Mouse (Mus musculus): ENCODE data around the gene Tmem45a.
A peak's percentile ranks its signal among the peaks of the same experiment; 100 is the strongest.
"Not testable (repeated sequence)": the region's sequence is repeated elsewhere in the genome, so short reads cannot be mapped to it uniquely, and the experiment has no call there.

Tmem45a gene

GRCm38 (mm10) chr16:56885824-56886615 lies at the start of gene Tmem45a:
Tmem45a (minus strand) TSS chr16:56886166.
- peak; percentile 74 to 84 for DNase-seq

- no peak for DNase-seq
These were observed 42.1 kb upstream of the Tmem45a start, which contains the start of gene Lnp1 for GRCm38 (mm10) chr16:56928023-56928422. Lnp1 (minus strand) TSS chr16:56928061.

- DNase-seq: peak; percentile 1 to 24
These were observed 34.2 kb upstream of the Tmem45a start for GRCm38 (mm10) chr16:56920102-56920657.

DNA sequence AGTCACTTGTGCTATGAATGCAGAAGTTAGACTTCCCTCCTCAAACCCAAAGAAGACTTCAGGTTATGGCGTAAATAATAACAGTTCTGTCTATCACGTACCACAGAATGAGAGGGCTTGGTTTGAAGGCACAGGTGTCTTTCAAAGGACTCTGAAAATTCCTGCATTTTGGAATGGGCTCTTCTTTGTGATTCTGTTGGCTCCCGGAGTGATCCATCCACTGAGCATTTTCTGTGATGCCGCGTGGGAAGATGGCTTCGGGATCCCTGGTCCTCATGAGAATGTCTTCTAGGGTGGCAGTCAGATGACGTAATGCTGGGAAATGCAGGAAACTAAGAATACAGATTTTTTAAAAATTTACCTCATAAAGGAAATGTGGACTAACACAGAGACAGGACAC lies 31.3 kb upstream of the Tmem45a start:
- DNase-seq: no peak

DNA sequence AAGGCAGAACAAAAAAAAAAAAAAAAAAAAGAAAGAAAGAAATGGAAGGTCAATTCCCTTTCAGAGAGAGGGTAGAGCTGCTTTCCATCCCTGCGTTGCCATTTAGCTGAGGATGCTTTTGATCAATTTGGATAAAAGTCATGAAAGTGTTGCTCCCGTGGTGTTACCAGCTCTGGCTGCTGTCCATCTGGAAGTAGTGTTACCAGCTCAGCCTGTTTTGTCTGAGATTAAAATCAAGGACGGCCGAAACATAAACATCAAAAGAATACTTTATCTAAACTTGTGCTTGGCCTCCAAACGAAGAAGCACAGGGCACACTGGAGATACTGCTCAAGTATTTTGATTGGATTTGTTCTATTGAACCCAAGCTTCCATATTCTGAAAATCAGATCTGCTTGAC lies 23.0 kb upstream of the Tmem45a start:
- no peak for DNase-seq

- DNase-seq: not testable (repeated sequence)
These were observed 16.2 kb upstream of the Tmem45a start for GRCm38 (mm10) chr16:56902206-56902605.

DNA sequence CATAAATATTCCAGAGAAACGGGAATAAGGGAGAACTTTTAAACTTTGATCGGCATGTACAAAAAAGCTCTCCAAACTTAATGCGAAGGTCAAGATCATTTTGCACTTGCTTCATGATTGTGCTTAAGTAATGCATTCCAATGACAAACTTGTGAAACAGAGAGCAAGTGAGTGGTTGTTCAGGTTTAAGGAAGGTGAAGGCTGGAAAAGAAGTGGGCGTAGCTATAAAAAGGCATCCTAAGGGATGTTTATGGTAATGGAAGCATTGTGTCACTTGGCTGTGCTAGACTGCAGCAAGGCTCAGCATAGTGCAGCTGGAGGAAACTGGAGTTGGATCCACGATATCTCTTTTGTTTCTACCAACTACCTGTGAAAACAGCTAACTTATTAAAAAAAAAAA lies 5.6 kb upstream of the Tmem45a start:
- no peak for DNase-seq

- no peak for DNase-seq
These were observed 700 bp upstream of the Tmem45a start for GRCm38 (mm10) chr16:56886616-56887116.

DNA sequence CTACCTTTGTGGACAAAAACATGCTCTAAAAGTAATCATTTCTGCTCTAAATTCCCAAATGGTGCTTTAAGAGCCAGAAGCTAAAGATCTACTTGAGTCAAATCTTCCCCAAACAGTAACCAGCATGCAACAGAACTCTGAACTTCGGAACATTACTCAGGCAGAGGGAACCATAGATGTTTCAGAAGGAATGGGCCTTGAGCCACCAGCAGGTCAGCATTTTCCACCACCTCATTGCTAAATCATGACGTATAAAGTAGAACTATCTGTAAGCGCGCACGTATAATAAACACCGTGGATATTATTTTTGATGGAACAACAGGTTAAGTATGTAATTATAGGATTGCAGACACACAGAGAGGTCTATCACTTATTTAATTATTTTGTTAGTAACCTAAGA lies 1.2 kb downstream of the Tmem45a start:
- DNase-seq: peak in 1 of 2 experiments; percentile 8

- DNase-seq: no peak
These were observed 12.6 kb downstream of the Tmem45a start for GRCm38 (mm10) chr16:56873410-56873809.

DNA sequence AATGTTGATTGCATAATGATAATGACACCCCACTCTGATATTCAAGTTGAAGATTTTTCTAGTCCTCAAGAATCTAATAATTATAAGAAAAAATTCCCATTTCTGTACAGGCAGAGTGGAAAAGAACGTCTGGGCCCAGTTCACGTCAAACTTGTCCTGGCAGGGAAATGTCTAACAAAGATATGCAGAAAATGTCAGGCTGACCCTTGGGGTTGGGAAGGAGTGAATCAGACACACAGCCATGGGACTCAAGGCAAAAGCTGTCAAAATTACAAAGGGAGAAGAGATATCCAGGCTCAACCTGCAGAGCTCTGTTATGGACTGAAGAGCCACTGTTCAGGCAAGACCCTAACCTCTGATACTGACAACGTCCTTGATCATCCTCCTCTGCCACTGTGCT lies 15.5 kb downstream of the Tmem45a start:
- peak in 1 of 2 experiments; percentile 6 for DNase-seq

DNA sequence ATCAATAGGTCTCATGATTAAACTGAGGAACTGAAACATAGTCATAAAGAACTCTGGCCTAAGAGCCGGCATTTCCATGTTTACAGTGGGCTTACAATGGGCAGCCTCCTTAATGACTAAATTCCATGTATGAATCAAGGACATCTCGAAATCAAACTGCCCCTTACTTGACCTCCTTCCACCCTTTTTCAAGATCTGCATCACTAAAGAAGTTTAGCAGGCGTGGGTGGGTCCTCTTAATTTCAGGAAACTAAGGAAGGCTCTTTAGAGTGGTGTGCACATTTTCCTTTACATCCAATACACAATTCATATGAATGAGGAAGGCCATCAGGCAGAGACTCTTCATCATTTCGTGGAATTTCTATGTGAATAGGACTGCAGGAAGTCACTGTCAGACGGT lies 17.6 kb downstream of the Tmem45a start:
- no peak for DNase-seq

DNA sequence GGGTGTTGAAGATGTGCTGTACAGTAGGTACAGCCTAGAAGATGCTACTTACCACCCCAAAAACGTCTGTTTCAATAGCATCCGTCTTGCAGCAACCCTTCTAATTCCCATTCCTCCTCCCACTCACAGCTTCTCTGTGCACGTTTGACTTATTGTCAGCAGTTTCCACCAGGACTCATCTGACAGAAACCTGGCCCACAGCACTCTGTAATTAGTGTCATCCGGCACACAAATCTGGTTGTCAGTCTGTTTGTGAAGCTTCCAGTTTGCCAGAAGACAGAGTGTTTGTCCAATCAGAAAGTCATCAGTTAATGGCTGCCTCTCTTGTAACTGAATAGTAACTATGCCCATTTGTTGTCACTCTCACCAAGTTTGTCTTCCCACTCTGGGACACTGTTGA lies 18.4 kb downstream of the Tmem45a start:
- DNase-seq: peak in 1 of 2 experiments; percentile 4

GRCm38 (mm10) chr16:56852841-56853587 lies 33.0 kb downstream of the Tmem45a start:
- peak in 1 of 2 experiments; percentile 9 for DNase-seq

GRCm38 (mm10) chr16:56842988-56843387 lies 43.0 kb downstream of the Tmem45a start:
- no peak for DNase-seq

DNA sequence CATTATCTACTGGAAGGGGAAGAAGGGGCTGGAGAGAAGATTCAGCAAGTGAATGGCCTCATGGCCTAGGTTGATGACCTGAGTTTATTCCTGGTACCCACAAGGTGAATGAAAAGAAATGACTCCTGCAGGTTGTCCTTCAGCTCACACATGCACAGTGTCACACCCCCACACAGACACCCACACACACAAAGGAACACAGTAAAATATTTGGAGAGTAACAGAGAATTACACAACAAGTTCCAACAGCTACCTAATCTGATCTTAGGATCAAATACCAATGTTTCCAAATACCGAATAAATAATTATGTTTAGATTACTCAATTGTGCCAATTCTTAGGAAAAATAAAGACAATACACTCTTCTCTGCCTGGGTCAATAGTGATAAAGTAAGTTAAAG lies 52.7 kb downstream of the Tmem45a start:
- DNase-seq: no peak

DNA sequence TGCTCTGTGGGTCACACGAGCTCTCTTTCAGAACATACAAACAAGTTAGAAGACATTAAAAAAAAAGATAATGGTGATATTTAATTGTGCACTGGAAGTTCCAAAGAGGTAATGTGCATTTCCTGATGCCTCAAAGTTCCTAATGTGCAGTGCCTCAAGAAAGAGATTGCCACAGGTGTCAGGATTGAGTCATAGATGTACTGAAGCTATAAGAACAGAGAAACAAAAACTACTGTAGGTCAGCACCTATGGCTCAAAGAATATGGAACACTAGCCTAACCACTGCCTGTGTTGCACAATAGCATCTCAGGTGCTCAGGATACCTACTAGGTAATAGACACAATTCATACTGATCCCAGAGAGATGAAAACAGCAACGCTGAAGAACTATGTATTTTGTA lies 54.0 kb downstream of the Tmem45a start:
- no peak for DNase-seq

- DNase-seq: no peak
These were observed 84.4 kb downstream of the Tmem45a start for GRCm38 (mm10) chr16:56801370-56802109.

DNA sequence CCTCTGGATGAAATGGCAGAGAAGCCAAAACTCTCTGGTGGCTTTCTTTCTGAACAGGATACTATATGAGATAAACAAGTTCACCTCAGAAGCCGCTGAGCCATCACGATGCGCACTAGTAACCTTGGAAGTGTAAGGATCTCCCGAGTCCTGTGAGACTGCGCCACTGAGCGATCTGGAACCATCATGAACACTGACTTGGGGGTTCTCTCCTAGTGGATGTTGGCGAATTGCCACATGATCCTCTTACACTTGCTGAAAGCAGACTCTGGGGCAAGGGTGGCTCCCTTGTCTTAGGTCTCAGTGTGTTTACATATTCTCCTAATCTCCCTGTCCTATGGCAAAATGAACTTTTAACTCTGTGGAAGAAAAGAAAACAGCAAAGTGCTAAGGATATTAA lies 85.0 kb downstream of the Tmem45a start:
- DNase-seq: no peak

DNA sequence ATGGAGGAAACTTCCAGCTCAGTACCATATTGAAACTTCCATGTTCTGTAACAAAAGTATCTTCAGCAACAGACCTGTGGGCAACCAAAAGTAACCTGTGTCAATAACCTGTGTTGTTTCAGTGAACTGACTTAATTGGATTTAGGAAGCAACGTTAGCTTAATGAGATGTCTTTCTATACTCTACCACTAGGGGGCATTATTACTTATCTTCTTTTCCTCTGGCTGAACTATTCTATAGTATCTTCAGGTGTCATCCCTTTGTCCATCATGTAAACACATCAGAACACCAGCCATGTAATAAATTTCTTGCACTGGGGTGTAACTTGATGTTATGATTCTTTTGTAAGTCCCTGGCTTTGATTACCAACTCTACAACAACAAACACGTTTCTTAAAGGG lies 85.5 kb downstream of the Tmem45a start:
- peak in 1 of 2 experiments; percentile 9 for DNase-seq

- no peak for DNase-seq
These were observed 86.4 kb downstream of the Tmem45a start for GRCm38 (mm10) chr16:56799541-56800029.

DNA sequence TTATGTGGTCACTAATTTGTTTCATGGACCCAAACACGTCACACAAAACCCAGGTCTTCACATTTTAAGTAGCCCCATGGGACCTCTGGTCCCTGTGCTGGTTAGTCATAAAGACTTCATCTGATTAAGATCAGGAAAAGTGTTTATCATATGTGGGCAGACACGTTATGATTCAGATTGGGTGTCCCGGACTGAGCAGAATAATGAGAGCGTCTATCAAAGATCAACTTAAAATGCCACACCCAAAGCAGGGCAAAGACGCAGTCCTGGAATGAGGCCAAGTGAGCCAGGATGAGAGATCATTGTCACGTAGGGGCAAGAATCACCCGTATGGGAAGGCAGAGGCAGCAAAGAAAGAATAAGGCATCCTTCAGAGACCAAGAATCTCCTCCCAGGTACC lies 87.1 kb downstream of the Tmem45a start:
- no peak for DNase-seq
